Mouse (Mus musculus) stomach, embryonic 14.5 days (tissue): ENCODE measurements around the gene Fhdc1. TPM values are rescaled to one million over a fixed set of nuclear protein-coding genes. Genes with fewer than 3 reads are reported as not detected.

Experiments
- ATAC-seq: fragments of 200-750 bp; cut with Nextera tagmentation; 2 replicates; pipeline ENCODE4 v1.8.0; 2017; ENCODE audit warnings: low read depth, moderate TSS enrichment; ENCODE audit not compliant: insufficient number of reproducible peaks, insufficient read depth, low FRiP score
- H3K27ac ChIP-seq: fragments of 300-500 bp; sonication (generic); 2 replicates; pipeline ENCODE4 v1.5.1; 2014; ENCODE audit warnings: mild to moderate bottlenecking, low read length, moderate library complexity, mixed read lengths
- H3K27me3 ChIP-seq: fragments of 300-500 bp; sonication (generic); 2 replicates; pipeline ENCODE4 v1.6.1; 2014; ENCODE audit warnings: low read length, control low read depth, mixed read lengths; ENCODE audit not compliant: control insufficient read depth, insufficient read depth
- H3K36me3 ChIP-seq: fragments of 300-500 bp; sonication (generic); 2 replicates; pipeline ENCODE4 v1.6.1; 2014; ENCODE audit warnings: mild to moderate bottlenecking, control low read depth, low read length, moderate library complexity, mixed read lengths; ENCODE audit not compliant: control insufficient read depth, insufficient read depth
- H3K4me1 ChIP-seq: fragments of 300-500 bp; sonication (generic); 2 replicates; pipeline ENCODE4 v1.6.1; 2014; ENCODE audit warnings: low read length, control low read depth, mixed read lengths; ENCODE audit not compliant: control insufficient read depth, insufficient read depth
- H3K4me2 ChIP-seq: fragments of 300-500 bp; sonication (generic); replicated peaks from 2 replicates; pipeline ENCODE4 v1.6.1; 2014; ENCODE audit warnings: low read depth, low read length, control low read depth
- H3K4me3 ChIP-seq: fragments of 300-500 bp; sonication (generic); 2 replicates; pipeline ENCODE4 v1.5.1; 2014; ENCODE audit warnings: low read depth, low read length, control low read depth
- H3K9ac ChIP-seq: fragments of 300-500 bp; sonication (generic); replicated peaks from 2 replicates; pipeline ENCODE4 v1.6.1; 2014; ENCODE audit warnings: low read depth, mild to moderate bottlenecking, control low read depth, low read length, moderate library complexity, mixed read lengths
- H3K9me3 ChIP-seq: fragments of 300-500 bp; sonication (generic); 2 replicates; pipeline ENCODE4 v1.6.1; 2016; ENCODE audit warnings: low read depth, low read length, control low read depth; ENCODE audit not compliant: control insufficient read depth
- WGBS: fragments of 180-500 bp; shearing (Covaris S2); extraction: QIAGEN DNeasy Blood & Tissue Kit; methylation state at CpG from one replicate; pipeline ENCODE4 v1.1.7; 2014; 5-methylcytosine and 5-hydroxymethylcytosine counted together
- polyA plus RNA-seq: library from polyadenylated mRNA; unstranded; fragments of >200 nt; fragmentation: Nextera tagmentation; extraction: Ambion mirVana; gene quantifications from 2 replicates; pipeline ENCODE4 v1.2.1, GENCODE M21; 2014

The Fhdc1 gene
- polyA plus RNA-seq, 1 experiment from 2014 or later, result 12.1 TPM

DNA sequence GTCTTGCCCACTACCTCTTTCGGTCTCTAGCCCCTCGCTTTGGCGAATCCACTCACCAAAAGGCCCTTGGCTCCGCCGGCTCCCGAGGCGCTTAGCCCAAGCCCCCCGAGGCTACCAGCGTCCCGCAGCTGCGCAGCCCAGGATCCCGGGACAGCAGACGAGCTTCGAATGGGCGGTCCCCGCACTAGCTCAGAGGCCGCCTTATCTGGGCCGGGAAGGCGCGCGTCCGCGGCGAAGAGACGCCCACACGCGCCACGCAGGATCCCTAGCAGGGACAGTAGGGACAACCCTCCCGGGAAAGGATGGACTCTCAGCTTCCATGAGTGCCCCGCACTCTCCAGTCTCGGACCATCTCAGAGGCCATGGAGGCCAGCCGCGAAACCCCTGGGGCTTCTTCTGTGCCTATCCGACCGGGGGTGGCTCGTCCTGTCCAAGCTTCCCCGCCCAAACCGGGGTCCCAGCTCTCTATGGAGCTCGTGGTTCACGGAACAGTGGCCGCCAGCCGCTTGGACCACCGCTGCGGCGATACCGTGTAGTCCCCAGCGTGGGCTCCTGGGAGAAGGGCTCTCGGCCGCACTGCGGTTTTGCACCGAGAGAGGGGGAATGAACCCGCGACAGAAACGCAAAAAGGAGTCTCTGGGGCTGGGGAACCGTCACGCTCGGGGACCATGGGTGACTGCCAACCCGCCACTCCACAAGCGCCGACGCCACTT lies 780 bp downstream of the Fhdc1 start:
- H3K27me3 ChIP-seq, result no peaks in the 10 kb centered on the region; the same call in 1 of the 2 replicates
- H3K27ac ChIP-seq, result peak overlapping the region; percentile 15; the same call in 1 of the 2 replicates
- H3K36me3 ChIP-seq, result no peaks in the 10 kb centered on the region
- no peaks in the 10 kb centered on the region for H3K9me3 ChIP-seq
- WGBS, result under 1% methylated on average over 61 of the region's 61 CpGs
- H3K4me1 ChIP-seq, result peaks cover 15% of the 10 kb centered on the region; the same call in 1 of the 2 replicates
- ATAC-seq, result peak; percentile 68; the same call in 1 of the 2 replicates
- H3K4me2 ChIP-seq, result peak overlapping the region; percentile 99
- peak overlapping the region; percentile 68 for H3K9ac ChIP-seq
- H3K4me3 ChIP-seq, result peak overlapping the region; percentile 72

GRCm38 (mm10) chr3:84478896-84479292 lies 1.3 kb downstream of the Fhdc1 start:
- WGBS, result 5% methylated on average over 12 of the region's 12 CpGs
- ATAC-seq, result no peak
- Histone ChIP-seq H3K36me3 (no peaks in the 10 kb centered on the region), H3K27ac (peak overlapping the region; percentile 11; the same call in 1 of the 2 replicates), H3K27me3 (no peaks in the 10 kb centered on the region; the same call in 1 of the 2 replicates), H3K9me3 (no peaks in the 10 kb centered on the region), H3K4me1 (peaks cover 19% of the 10 kb centered on the region), H3K4me3 (peak overlapping the region; percentile 72), H3K9ac (peak overlapping the region; percentile 68), H3K4me2 (peak overlapping the region; percentile 99)

GRCm38 (mm10) chr3:84478195-84478594 lies 2.0 kb downstream of the Fhdc1 start:
- WGBS, result 16% methylated on average over 7 of the region's 7 CpGs
- H3K4me1 ChIP-seq, result peaks cover 20% of the 10 kb centered on the region
- H3K27ac ChIP-seq, result no peak overlapping the region
- H3K9ac ChIP-seq, result no peak overlapping the region
- no peaks in the 10 kb centered on the region for H3K36me3 ChIP-seq
- peak overlapping the region; percentile 99 for H3K4me2 ChIP-seq
- no peak for ATAC-seq
- H3K9me3 ChIP-seq, result no peaks in the 10 kb centered on the region
- H3K4me3 ChIP-seq, result peak overlapping the region; percentile 72
- no peaks in the 10 kb centered on the region; the same call in 1 of the 2 replicates for H3K27me3 ChIP-seq

- no peak overlapping the region for H3K4me3 ChIP-seq
- ATAC-seq, result no peak
- no peaks in the 10 kb centered on the region; the same call in 1 of the 2 replicates for H3K27me3 ChIP-seq
- no peak overlapping the region for H3K27ac ChIP-seq
- H3K9me3 ChIP-seq, result no peaks in the 10 kb centered on the region
- H3K9ac ChIP-seq, result no peak overlapping the region
- H3K4me1 ChIP-seq, result peaks cover 25% of the 10 kb centered on the region
- 80% methylated on average over 1 of the region's 1 CpGs for WGBS
- peak overlapping the region; percentile 99 for H3K4me2 ChIP-seq
- no peaks in the 10 kb centered on the region for H3K36me3 ChIP-seq
Observed at GRCm38 (mm10) chr3:84477498-84477897, 2.7 kb downstream of the Fhdc1 start.

- H3K4me2 ChIP-seq, result no peak overlapping the region
- no peaks in the 10 kb centered on the region for H3K36me3 ChIP-seq
- H3K4me1 ChIP-seq, result peaks cover 30% of the 10 kb centered on the region
- no peak for ATAC-seq
- WGBS, result 84% methylated on average over 12 of the region's 12 CpGs
- no peaks in the 10 kb centered on the region; the same call in 1 of the 2 replicates for H3K27me3 ChIP-seq
- no peak overlapping the region for H3K4me3 ChIP-seq
- H3K9me3 ChIP-seq, result no peaks in the 10 kb centered on the region
- H3K9ac ChIP-seq, result no peak overlapping the region
- H3K27ac ChIP-seq, result no peak overlapping the region
Observed at GRCm38 (mm10) chr3:84474981-84475775, 5.1 kb downstream of the Fhdc1 start.

DNA sequence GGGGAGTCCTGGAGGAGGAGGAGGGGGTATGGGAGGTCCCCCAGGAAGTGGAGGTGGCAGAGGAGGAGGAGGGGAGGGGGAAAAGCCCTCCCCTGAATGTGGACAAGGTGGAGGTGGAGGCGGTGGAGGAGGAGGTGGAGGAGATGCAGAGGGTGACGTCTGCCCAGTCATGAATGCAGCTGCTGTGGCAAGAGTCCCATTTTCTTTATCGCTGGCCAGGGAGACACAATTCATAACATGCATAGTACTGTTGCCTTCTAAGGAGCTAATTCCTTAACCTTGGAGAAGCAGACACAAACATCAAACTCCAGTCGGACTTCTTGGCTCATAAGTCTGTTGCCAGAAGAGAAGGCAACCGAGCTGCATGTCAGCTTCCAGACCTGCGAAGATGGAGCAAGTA lies 5.8 kb downstream of the Fhdc1 start:
- Histone ChIP-seq H3K9me3 (no peaks in the 10 kb centered on the region), H3K4me2 (no peak overlapping the region), H3K36me3 (no peaks in the 10 kb centered on the region), H3K27ac (no peak overlapping the region), H3K4me3 (no peak overlapping the region), H3K27me3 (no peaks in the 10 kb centered on the region; the same call in 1 of the 2 replicates), H3K4me1 (peaks cover 30% of the 10 kb centered on the region), H3K9ac (no peak overlapping the region)
- ATAC-seq, result no peak
- WGBS, result 66% methylated on average over 6 of the region's 6 CpGs

DNA sequence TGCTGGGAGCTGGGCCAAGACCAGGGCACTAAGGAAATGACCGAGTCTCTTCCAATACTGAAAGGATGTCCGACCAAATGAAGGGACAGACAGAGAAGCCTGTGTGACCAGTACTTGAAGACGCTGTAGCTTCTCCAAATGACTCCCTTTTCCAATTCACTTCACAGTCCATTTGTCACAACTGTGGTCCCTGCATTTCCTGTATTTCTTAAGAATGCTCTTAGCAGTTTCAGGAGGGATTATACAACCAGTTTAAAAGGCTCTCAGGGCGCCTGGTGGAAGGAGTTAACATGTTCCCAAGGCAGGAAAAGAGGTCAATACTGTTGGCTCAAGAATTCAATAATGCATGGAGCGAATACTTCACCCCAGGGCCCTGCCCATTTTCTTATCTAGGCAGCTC lies 7.3 kb downstream of the Fhdc1 start:
- Histone ChIP-seq H3K36me3 (no peaks in the 10 kb centered on the region), H3K27ac (peak overlapping the region; percentile 71), H3K4me2 (peak overlapping the region; percentile 26), H3K4me1 (peaks cover 24% of the 10 kb centered on the region), H3K4me3 (no peak overlapping the region), H3K9me3 (no peaks in the 10 kb centered on the region), H3K27me3 (no peaks in the 10 kb centered on the region; the same call in 1 of the 2 replicates), H3K9ac (no peak overlapping the region)
- WGBS, result 38% methylated on average over 5 of the region's 5 CpGs
- ATAC-seq, result no peak

DNA sequence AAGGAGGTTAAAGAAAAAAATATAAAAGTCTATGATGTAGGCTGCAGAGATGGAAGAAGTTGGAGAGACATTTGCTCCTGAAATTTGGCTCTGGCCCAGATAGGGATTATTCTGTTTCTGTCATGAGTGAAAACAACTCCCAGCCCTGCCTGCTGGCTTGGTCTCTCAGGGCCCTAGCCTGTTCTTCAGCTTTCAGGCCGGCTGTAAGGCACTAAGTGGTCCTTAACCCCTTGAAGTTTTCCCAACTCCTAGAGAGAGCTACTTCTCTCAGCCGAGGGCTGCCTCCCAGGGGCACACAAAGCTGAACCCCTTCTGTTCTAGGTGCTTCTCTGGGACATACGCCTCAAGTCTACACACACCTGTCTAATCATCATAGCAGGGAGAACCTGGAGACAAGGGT lies 7.7 kb downstream of the Fhdc1 start:
- Histone ChIP-seq H3K4me1 (peaks cover 29% of the 10 kb centered on the region), H3K27me3 (no peaks in the 10 kb centered on the region; the same call in 1 of the 2 replicates), H3K4me3 (no peak overlapping the region), H3K36me3 (no peaks in the 10 kb centered on the region), H3K9me3 (no peaks in the 10 kb centered on the region), H3K4me2 (peak overlapping the region; percentile 26), H3K9ac (no peak overlapping the region), H3K27ac (peak overlapping the region; percentile 71)
- 28% methylated on average over 3 of the region's 3 CpGs for WGBS
- ATAC-seq, result peak; percentile 68; the same call in 1 of the 2 replicates
